Mouse (Mus musculus) intestine, postnatal 0 days (tissue): ENCODE results near the gene Gm20503. TPM values are rescaled to one million over a fixed set of nuclear protein-coding genes. Genes with fewer than 3 reads are reported as not detected.
A peak's percentile ranks its signal among the peaks of the same experiment; 100 is the strongest.

Experiments used
- ATAC-seq: fragments of 200-750 bp; cut with Nextera tagmentation; 2 replicates; pipeline ENCODE4 v1.8.0; 2017; ENCODE audit warnings: mild to moderate bottlenecking, moderate TSS enrichment, moderate library complexity
- H3K27ac ChIP-seq: fragments of 300-500 bp; sonication (generic); 2 replicates; pipeline ENCODE4 v1.5.1; 2014; ENCODE audit warnings: mild to moderate bottlenecking, low read depth, low read length, moderate library complexity
- H3K27me3 ChIP-seq: fragments of 300-500 bp; sonication (generic); replicated peaks from 2 replicates; pipeline ENCODE4 v1.6.1; 2014; ENCODE audit warnings: low read length, mixed read lengths; ENCODE audit not compliant: control insufficient read depth, insufficient read depth
- H3K36me3 ChIP-seq: fragments of 300-500 bp; sonication (generic); 2 replicates; pipeline ENCODE4 v1.6.1; 2014; ENCODE audit warnings: mild to moderate bottlenecking, moderate library complexity; ENCODE audit not compliant: control insufficient read depth, insufficient read depth
- H3K4me1 ChIP-seq: fragments of 300-500 bp; sonication (generic); replicated peaks from 2 replicates; pipeline ENCODE4 v1.6.1; 2014; ENCODE audit warnings: antibody characterized with exemption, low read length, mixed read lengths; ENCODE audit not compliant: control insufficient read depth, insufficient read depth
- H3K4me2 ChIP-seq: fragments of 300-500 bp; sonication (generic); replicated peaks from 2 replicates; pipeline ENCODE4 v1.6.1; 2014; ENCODE audit warnings: low read depth, mild to moderate bottlenecking, moderate library complexity
- H3K4me3 ChIP-seq: fragments of 300-500 bp; sonication (generic); 2 replicates; pipeline ENCODE4 v1.5.1; 2014; ENCODE audit warnings: low read depth, low read length
- H3K9ac ChIP-seq: fragments of 300-500 bp; sonication (generic); 2 replicates; pipeline ENCODE4 v1.6.1; 2014; ENCODE audit warnings: mild to moderate bottlenecking, low read depth, low read length
- H3K9me3 ChIP-seq: fragments of 300-500 bp; sonication (generic); 2 replicates; pipeline ENCODE4 v1.6.1; 2016; ENCODE audit warnings: mixed run types; ENCODE audit not compliant: control insufficient read depth
- CTCF ChIP-seq: sonication (generic); IDR thresholded peaks from 2 replicates; pipeline ENCODE4 v1.5.1; 2016; ENCODE audit warnings: low read depth, mild to moderate bottlenecking, control low read depth, antibody characterized with exemption, moderate library complexity
- WGBS: fragments of 180-500 bp; shearing (Covaris S2); extraction: QIAGEN DNeasy Blood & Tissue Kit; methylation state at CpG from one replicate; pipeline ENCODE4 v1.1.7; 2014; 5-methylcytosine and 5-hydroxymethylcytosine counted together
- polyA plus RNA-seq: library from polyadenylated mRNA; unstranded; fragments of >200 nt; fragmentation: Nextera tagmentation; extraction: Ambion mirVana; gene quantifications from 2 replicates; pipeline ENCODE4 v1.2.1, GENCODE M21; 2015

Gm20503 gene
- polyA plus RNA-seq, 1 experiment from 2014 or later, result 18.6 TPM

DNA sequence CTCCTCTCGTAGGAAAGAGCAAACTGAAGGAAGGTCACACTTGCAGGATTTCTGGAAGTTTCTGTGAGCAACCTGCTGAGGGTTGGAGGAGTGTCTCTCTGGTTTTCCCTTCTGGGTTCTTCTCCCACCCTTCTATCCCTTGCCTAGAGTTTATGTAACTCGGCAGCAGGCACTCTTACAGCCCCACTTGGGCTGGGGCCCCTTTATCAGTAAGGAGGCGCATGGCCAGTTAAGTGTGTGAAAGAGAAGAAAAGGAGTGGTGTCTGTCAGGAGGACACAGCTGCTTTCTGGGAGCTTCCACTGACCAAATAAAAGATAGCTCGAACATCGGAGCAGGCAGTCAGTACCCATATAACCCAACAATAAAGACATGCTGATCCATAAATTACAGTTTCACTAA lies 10.8 kb upstream of the Gm20503 start:
- Histone ChIP-seq H3K4me1 (peaks cover 3% of the 10 kb centered on the region), H3K27ac (no peak overlapping the region), H3K4me3 (no peak overlapping the region), H3K36me3 (no peaks in the 10 kb centered on the region), H3K27me3 (no peaks in the 10 kb centered on the region), H3K9me3 (no peaks in the 10 kb centered on the region), H3K9ac (no peak overlapping the region), H3K4me2 (no peak overlapping the region)
- ATAC-seq, result no peak
- WGBS, result 43% methylated on average over 5 of the region's 5 CpGs
- no peak for TF ChIP-seq CTCF

DNA sequence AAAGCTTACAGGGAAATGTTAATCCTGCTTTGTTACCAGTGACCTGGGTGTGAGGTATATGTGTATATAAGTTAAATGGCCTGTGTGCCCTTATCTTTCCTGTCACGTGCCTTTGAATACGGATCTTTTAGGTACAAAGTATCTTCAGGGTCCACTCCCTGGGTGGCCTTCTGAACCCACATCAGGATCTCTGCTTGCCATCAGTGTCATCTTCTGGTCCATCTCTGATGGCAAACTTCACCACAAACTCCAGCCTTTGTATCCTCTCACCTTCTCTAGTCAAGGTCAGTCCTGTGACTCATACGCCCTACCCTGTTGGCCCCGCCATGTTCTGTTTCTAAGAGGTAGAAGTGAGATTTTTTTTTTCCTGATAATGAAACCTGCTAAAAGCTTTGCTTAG lies 8.2 kb upstream of the Gm20503 start, which contains the start of gene Dnajc25:
Gene Dnajc25, plus strand, starts transcription at position 301 of the 400 bp plus-strand sequence.
- Histone ChIP-seq H3K9me3 (no peaks in the 10 kb centered on the region), H3K36me3 (no peaks in the 10 kb centered on the region), H3K9ac (no peak within 1 kb of the TSS), H3K27ac (peak within 1 kb of the TSS; percentile 66), H3K4me2 (peak within 1 kb of the TSS; percentile 14; the same call in 1 of the 2 replicates), H3K4me1 (peaks cover 3% of the 10 kb centered on the region), H3K27me3 (no peaks in the 10 kb centered on the region), H3K4me3 (no peak within 1 kb of the TSS)
- 38% methylated on average over 4 of the region's 4 CpGs for WGBS
- TF ChIP-seq CTCF, result no peak
- no peak for ATAC-seq

DNA sequence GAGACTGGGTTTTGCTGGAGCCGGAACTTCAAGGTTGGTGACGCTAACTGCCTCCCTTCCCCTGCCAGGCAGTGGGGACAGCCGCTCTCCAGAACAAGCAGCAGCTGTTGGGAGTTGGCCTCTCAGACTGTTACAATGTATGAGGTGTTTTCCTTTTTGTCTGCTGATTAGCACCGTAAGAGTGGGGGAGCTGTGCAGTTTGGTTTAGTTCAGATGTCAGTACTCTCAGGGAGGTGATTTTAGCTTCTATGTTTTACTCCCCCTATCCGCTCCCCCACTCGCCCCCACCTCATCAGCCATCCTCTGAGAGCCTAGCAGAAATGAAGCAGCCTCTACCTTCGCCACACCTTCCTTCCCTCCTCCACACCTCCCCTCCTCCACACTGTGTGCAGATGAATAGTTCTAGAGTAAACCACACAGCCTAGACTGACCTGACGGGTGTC lies 7.7 kb upstream of the Gm20503 start:
- H3K27me3 ChIP-seq, result no peaks in the 10 kb centered on the region
- H3K9ac ChIP-seq, result no peak overlapping the region
- no peak overlapping the region for H3K4me3 ChIP-seq
- no peak for ATAC-seq
- no peaks in the 10 kb centered on the region for H3K36me3 ChIP-seq
- H3K4me2 ChIP-seq, result peak overlapping the region; percentile 14; the same call in 1 of the 2 replicates
- H3K4me1 ChIP-seq, result peaks cover 3% of the 10 kb centered on the region
- no peak for TF ChIP-seq CTCF
- no peaks in the 10 kb centered on the region for H3K9me3 ChIP-seq
- WGBS, result 52% methylated on average over 8 of the region's 8 CpGs
- peak overlapping the region; percentile 66 for H3K27ac ChIP-seq

- Histone ChIP-seq H3K4me2 (no peak overlapping the region), H3K27ac (no peak overlapping the region), H3K4me1 (peaks cover 3% of the 10 kb centered on the region; the same call in 1 of the 2 replicates), H3K9ac (no peak overlapping the region), H3K4me3 (no peak overlapping the region), H3K27me3 (no peaks in the 10 kb centered on the region), H3K9me3 (no peaks in the 10 kb centered on the region), H3K36me3 (no peaks in the 10 kb centered on the region)
- no peak for TF ChIP-seq CTCF
- ATAC-seq, result peak; percentile 53
- 42% methylated on average over 5 of the region's 5 CpGs for WGBS
Observed at GRCm38 (mm10) chr4:58997081-58997480, 5.9 kb upstream of the Gm20503 start.

GRCm38 (mm10) chr4:58998688-58999087 lies 4.3 kb upstream of the Gm20503 start:
- ATAC-seq, result no peak
- WGBS, result 59% methylated on average over 1 of the region's 1 CpGs
- no peak overlapping the region for H3K4me2 ChIP-seq

GRCm38 (mm10) chr4:58999686-59000085 lies 3.3 kb upstream of the Gm20503 start:
- H3K27ac ChIP-seq, result no peak overlapping the region
- no peak overlapping the region for H3K4me2 ChIP-seq
- no peaks in the 10 kb centered on the region for H3K36me3 ChIP-seq
- ATAC-seq, result no peak
- H3K4me1 ChIP-seq, result 0 out of 2 replicates have a peak, but pooled peaks cover 3% of the 10 kb centered on the region
- no peak overlapping the region for H3K9ac ChIP-seq
- no peak overlapping the region for H3K4me3 ChIP-seq
- H3K9me3 ChIP-seq, result no peaks in the 10 kb centered on the region
- H3K27me3 ChIP-seq, result no peaks in the 10 kb centered on the region
- TF ChIP-seq CTCF, result peak; percentile 92
- 1% methylated on average over 2 of the region's 2 CpGs for WGBS

More at GRCm38 (mm10) chr4:58998688-58999087, 4.3 kb upstream of the Gm20503 start:
- Histone ChIP-seq H3K36me3 (no peaks in the 10 kb centered on the region), H3K9ac (no peak overlapping the region), H3K27me3 (no peaks in the 10 kb centered on the region), H3K4me1 (0 out of 2 replicates have a peak, but pooled peaks cover 3% of the 10 kb centered on the region), H3K9me3 (no peaks in the 10 kb centered on the region), H3K4me3 (no peak overlapping the region), H3K27ac (no peak overlapping the region)
- no peak for TF ChIP-seq CTCF
